Mouse (Mus musculus): ENCODE measurements around the gene Cdc25b. TPM values are rescaled to one million over a fixed set of nuclear protein-coding genes. Genes with fewer than 3 reads are reported as not detected.

The Cdc25b gene
- total and polyA plus RNA-seq, 3 experiments, result 12.6 to 34.5 TPM; not detected in 1

DNA sequence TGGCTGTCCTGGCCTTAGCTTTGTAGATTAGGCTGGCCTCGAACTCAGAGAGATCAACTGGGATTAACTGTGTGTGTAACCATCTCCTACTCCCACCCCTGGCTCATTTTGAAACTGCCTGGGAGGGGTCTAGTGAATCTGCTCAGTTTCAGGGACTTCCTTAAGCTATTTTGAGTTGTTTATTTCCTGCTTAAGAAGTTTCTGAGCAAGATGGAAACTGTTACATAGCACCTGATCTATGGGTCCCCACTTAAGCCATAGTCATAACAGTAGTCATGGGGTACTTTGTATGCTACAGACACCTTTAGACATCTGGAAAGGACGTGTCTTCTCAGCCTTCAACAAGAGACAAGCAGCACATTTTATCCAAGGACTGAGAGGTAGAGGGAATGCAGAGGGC, 14.0 kb downstream of the Cdc25b start:
- Histone ChIP-seq H3K79me2 (ENCODE audit: control insufficient read depth, insufficient read depth, low read length, poor library complexity) (no peaks in the 10 kb centered on the region), H3K9ac (ENCODE audit: control insufficient read depth, low read depth, low read length, poor library complexity, severe bottlenecking) (no peak overlapping the region), H3K27me3 (ENCODE audit: control insufficient read depth in 1 of 2, insufficient read depth in 2 of 2, low read length in 2 of 2) (no peaks in the 10 kb centered on the region), H3K4me1 (ENCODE audit: control insufficient read depth in 1 of 2, insufficient read depth in 2 of 2, low read length in 2 of 2) (peaks cover 3 to 29% of the 10 kb centered on the region in 2 experiments; a peak in 3 of 4 replicates), H3K27ac (ENCODE audit: control insufficient read depth, low read depth, low read length) (no peak overlapping the region), H3K36me3 (ENCODE audit: control insufficient read depth in 1 of 2, insufficient read depth in 2 of 2, low read length in 2 of 2) (peaks cover 0 to 15% of the 10 kb centered on the region in 2 experiments; a peak in 2 of 4 replicates), H3K4me3 (ENCODE audit: control insufficient read depth in 1 of 2, insufficient read depth in 1 of 2, low read depth in 2 of 2, low read length in 2 of 2) (no peak overlapping the region), H3K9me3 (replicated peaks; ENCODE audit: insufficient read depth, low read length) (no peaks in the 10 kb centered on the region)
- no peak for TF ChIP-seq USF1 (IDR thresholded peaks at IDR 0.05; ENCODE audit: low read depth, low read length)
- no peak for TF ChIP-seq ZC3H11A (IDR thresholded peaks at IDR 0.05; ENCODE audit: low read depth, low read length)
- no peak for TF ChIP-seq ELF1 (IDR thresholded peaks at IDR 0.05; ENCODE audit: low read depth, low read length)
- TF ChIP-seq MYB (IDR thresholded peaks at IDR 0.05; ENCODE audit: low read depth, low read length), result no peak
- TF ChIP-seq MXI1 (IDR thresholded peaks at IDR 0.05; ENCODE audit: low read depth, low read length), result no peak
- no peak for TF ChIP-seq KAT2A (conservative IDR thresholded peaks at IDR 0.05; ENCODE audit: low read depth, low read length)
- TF ChIP-seq RCOR1 (IDR thresholded peaks at IDR 0.05; ENCODE audit: low read depth, low read length), result no peak
- no peak for TF ChIP-seq ZKSCAN1 (IDR thresholded peaks at IDR 0.05; ENCODE audit: low read depth, low read length)
- TF ChIP-seq TBP (IDR thresholded peaks at IDR 0.05; ENCODE audit: low read depth, low read length), result no peak
- TF ChIP-seq HCFC1 (IDR thresholded peaks at IDR 0.05; ENCODE audit: low read depth, low read length), result no peak
- TF ChIP-seq MAX (IDR thresholded peaks at IDR 0.05; ENCODE audit: low read length), result no peak
- TF ChIP-seq MEF2A (IDR thresholded peaks at IDR 0.05; ENCODE audit: extremely low read depth, insufficient replicate concordance, low read depth, low read length, poor library complexity, severe bottlenecking), result no peak
- TF ChIP-seq NELFE (IDR thresholded peaks at IDR 0.05; ENCODE audit: low read depth, low read length), result no peak
- TF ChIP-seq CHD1 (IDR thresholded peaks at IDR 0.05; ENCODE audit: low read depth, low read length), result no peak
- no peak for DNase-seq (ENCODE audit: low read depth, low spot score)

DNA sequence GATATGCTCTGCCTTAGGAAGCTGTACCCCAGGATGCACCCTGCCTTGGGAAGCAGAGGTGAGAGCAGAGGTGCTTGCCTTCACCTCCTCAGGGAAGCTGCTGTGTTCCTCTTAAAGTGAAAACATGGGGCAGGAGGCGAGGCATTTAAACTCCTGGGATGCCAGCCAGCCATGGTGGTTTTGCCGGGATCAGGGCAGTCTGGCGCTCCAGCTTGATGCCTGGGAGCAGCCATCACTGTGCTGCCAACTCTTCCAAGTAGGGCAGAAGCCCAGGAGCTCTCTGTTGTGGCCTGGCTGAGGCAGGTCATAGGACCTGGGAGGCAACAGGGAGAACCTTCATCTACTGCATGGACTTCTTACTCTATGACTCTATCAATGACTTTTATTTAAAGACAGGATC, 14.5 kb downstream of the Cdc25b start:
- Histone ChIP-seq H3K9ac (ENCODE audit: control insufficient read depth, low read depth, low read length, poor library complexity, severe bottlenecking) (no peak overlapping the region), H3K36me3 (ENCODE audit: control insufficient read depth in 1 of 2, insufficient read depth in 2 of 2, low read length in 2 of 2) (peaks cover 0 to 18% of the 10 kb centered on the region in 2 experiments; a peak in 2 of 4 replicates), H3K27ac (ENCODE audit: control insufficient read depth, low read depth, low read length) (no peak overlapping the region), H3K4me1 (ENCODE audit: control insufficient read depth in 1 of 2, insufficient read depth in 2 of 2, low read length in 2 of 2) (peaks cover 3 to 33% of the 10 kb centered on the region in 2 experiments; a peak in 3 of 4 replicates), H3K4me3 (ENCODE audit: control insufficient read depth in 1 of 2, insufficient read depth in 1 of 2, low read depth in 2 of 2, low read length in 2 of 2) (no peak overlapping the region), H3K27me3 (ENCODE audit: control insufficient read depth in 1 of 2, insufficient read depth in 2 of 2, low read length in 2 of 2) (no peaks in the 10 kb centered on the region), H3K9me3 (replicated peaks; ENCODE audit: insufficient read depth, low read length) (no peaks in the 10 kb centered on the region), H3K79me2 (ENCODE audit: control insufficient read depth, insufficient read depth, low read length, poor library complexity) (no peaks in the 10 kb centered on the region)
- no peak for DNase-seq (ENCODE audit: low read depth, low spot score)
- TF ChIP-seq POLR2AphosphoS2 (IDR thresholded peaks at IDR 0.05; ENCODE audit: low read length) (no peak), TAL1 (IDR thresholded peaks at IDR 0.05; ENCODE audit: low read length) (no peak), JUND (IDR thresholded peaks at IDR 0.05; ENCODE audit: low read depth, low read length) (no peak), ZNF384 (IDR thresholded peaks at IDR 0.05; ENCODE audit: low read depth, low read length) (no peak), UBTF (IDR thresholded peaks at IDR 0.05; ENCODE audit: borderline replicate concordance, insufficient read depth, low read depth, low read length) (no peak), BHLHE40 (IDR thresholded peaks at IDR 0.05; ENCODE audit: borderline replicate concordance, low read depth, low read length) (no peak), TBP (IDR thresholded peaks at IDR 0.05; ENCODE audit: low read depth, low read length) (no peak), ETS1 (IDR thresholded peaks at IDR 0.05; ENCODE audit: low read depth, low read length) (no peak), MAZ (IDR thresholded peaks at IDR 0.05; ENCODE audit: low read depth, low read length) (no peak), USF2 (IDR thresholded peaks at IDR 0.05; ENCODE audit: borderline replicate concordance in 1 of 2, insufficient read depth in 1 of 2, low read depth in 1 of 2, low read length in 2 of 2) (no peak), CHD2 (IDR thresholded peaks at IDR 0.05; ENCODE audit: low read length) (no peak), CTCF (IDR thresholded peaks at IDR 0.05 in 2 of 3, conservative IDR thresholded peaks at IDR 0.05 in 1 of 3; ENCODE audit: control insufficient read depth in 1 of 3, insufficient read depth in 1 of 3, low read depth in 2 of 3, low read length in 3 of 3, poor library complexity in 1 of 3, severe bottlenecking in 1 of 3) (no peak), MAX (IDR thresholded peaks at IDR 0.05; ENCODE audit: low read length) (no peak), MEF2A (IDR thresholded peaks at IDR 0.05; ENCODE audit: extremely low read depth, insufficient replicate concordance, low read depth, low read length, poor library complexity, severe bottlenecking) (no peak), MYB (IDR thresholded peaks at IDR 0.05; ENCODE audit: low read depth, low read length) (no peak), NRF1 (IDR thresholded peaks at IDR 0.05; ENCODE audit: insufficient read depth, low read depth, low read length, poor library complexity, severe bottlenecking) (no peak), POLR2AphosphoS5 (IDR thresholded peaks at IDR 0.05; ENCODE audit: borderline replicate concordance, low read depth, low read length) (no peak), SIN3A (IDR thresholded peaks at IDR 0.05; ENCODE audit: low read length) (no peak)
